Mouse (Mus musculus): ENCODE measurements around the gene Hoxa3. TPM values are rescaled to one million over a fixed set of nuclear protein-coding genes. Genes with fewer than 3 reads are reported as not detected.
A peak's percentile ranks its signal among the peaks of the same experiment; 100 is the strongest.

The Hoxa3 gene
- total RNA-seq, 2 experiments from 2014 or later: 1.6 to 3.0 TPM

- DNase-seq (ENCODE audit: low spot score): peak; percentile 80
These were observed 20.7 kb upstream of the Hoxa3 start for GRCm38 (mm10) chr6:52233546-52234427.

DNA sequence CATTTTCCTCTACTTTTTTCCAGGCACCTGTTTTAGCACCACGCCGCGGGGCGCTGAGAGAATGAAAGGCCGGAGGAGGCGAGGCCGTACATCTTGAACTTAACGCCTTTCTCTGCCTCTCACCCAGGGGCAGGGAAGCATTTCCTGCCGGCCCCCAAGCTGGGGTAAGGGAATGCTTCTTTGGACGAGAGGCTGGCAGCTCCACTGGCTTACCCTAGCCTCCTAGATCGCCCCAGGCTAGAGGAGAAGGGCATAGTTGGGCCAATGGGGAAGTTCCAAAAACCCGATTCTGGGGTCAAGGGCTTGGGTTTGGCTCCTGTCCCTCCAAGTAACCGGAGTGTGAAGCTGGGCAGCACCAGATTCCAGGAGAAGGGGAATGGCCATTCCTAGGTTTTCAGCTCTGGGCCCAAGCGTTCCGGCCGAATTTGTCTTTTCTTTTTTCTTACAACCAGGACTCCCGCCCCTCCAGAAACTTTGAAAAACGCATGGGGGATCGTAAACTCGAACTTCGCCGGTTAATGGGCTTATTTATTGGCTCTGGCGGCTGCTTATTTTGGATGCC lies 19.9 kb upstream of the Hoxa3 start:
- no peak for DNase-seq (ENCODE audit: low spot score)

GRCm38 (mm10) chr6:52232568-52232965 lies 19.4 kb upstream of the Hoxa3 start:
- DNase-seq (ENCODE audit: low spot score): no peak

DNA sequence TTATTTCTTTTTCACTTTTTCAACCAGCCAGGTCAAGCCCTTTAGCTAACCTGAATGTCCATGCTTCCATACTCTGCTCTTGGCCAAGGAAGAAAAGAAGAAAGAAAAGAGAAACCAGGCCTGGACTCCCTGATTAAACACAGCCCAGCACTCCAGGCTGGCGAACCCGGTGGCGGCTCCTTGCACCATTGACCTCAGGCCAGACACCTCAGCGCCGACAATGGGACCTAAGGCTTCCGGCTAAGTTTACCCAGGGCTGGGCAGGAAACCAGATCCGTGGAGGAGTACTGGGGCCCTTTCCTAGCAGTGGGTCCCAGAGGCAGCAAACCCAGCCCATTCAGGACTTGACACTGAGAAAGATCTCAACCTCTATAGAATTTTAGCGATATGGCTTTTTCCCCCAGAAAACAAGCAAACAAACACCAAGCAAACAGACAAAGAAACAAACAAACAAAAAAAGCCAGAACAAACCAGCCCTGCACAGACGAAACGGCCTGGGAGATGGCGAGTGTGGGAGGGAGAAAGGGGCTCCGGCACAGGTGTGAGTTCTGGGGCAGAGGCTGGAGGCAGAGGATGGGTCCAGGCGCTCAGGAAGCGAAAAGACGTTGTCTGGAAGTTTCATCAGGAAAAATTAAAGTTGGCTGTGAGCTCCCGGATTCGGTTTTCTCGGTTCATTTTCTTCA lies 18.9 kb upstream of the Hoxa3 start:
- DNase-seq (ENCODE audit: low spot score): no peak

GRCm38 (mm10) chr6:52230516-52231165 lies 17.5 kb upstream of the Hoxa3 start, which contains the start of gene Hoxa9:
Gene Hoxa9 (minus strand): TSS chr6:52231089.
- DNase-seq (ENCODE audit: low spot score): no peak

- no peak for DNase-seq (ENCODE audit: low spot score)
These were observed 16.7 kb upstream of the Hoxa3 start for GRCm38 (mm10) chr6:52229558-52230416.

- no peak for DNase-seq (ENCODE audit: low spot score)
These were observed 15.6 kb upstream of the Hoxa3 start for GRCm38 (mm10) chr6:52228475-52229465.

DNA sequence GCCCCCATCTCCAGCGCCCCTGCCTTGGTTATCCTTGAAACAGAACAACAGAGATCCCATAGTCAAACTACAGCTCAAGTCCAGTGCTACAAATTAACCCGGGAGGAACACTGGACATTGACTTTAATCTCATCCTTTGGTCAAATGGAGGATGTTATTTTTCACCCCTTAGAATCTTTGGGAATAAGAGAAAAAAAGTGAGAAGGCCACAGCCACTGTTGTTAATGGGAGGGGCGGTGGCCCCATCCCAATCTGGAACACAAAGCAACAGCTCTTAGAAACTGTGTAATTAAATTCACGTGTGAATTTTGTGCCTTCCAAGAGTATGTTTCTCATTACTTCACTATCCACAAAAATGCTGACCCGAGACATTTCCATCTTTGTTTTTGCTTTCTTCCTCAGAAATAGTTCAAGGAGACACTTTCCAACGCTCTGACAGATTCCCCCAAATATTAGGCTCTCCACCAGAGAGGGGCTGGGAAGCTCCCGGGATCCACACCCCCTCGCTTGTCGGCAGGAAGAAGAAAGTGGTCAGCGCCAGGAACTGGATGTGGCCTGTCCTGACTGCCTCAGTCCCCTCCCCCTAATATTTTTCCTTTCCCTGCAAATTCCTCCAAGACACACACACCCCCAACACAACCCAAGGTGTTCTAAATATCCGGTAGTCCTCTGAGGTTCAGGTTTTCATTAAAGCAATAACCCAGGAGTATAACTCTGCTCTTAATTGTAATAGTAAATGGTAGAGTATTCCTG lies 14.5 kb upstream of the Hoxa3 start:
- DNase-seq (ENCODE audit: low spot score): no peak

DNA sequence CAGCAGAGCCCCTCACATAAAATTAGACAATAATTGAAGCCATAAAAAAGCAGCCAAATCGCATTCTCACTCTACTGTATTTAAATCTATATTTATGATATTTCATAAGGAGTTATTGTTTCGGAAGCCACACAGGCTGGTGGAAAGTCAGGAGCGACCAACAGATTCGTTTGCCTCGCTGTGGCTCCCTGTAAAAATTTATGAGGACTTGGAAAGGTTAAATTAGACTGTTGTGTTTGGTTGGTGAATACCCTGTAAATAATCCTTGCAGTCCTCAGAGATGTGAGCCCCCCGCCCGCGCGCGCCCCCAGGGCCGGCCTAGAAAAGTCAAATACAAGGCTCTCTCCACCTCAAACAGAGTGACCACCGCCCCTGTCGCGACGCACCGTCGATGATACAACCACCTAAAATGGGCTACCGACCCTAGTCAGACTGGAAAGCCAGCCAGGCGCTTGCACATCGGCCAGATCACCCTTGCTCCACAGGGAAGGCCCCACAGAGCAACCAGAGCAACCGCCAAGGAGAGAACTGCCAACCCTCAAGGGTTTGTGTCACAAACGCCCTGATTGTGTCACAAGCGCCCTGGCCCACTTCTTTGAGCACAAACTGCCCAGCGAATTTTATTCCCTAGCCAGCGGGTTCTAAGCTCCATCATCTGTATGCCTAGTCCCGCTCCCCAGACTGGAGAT lies 13.6 kb upstream of the Hoxa3 start:
- no peak for DNase-seq (ENCODE audit: low spot score)

- peak; percentile 86 for DNase-seq (ENCODE audit: low spot score)
These were observed 12.8 kb upstream of the Hoxa3 start for GRCm38 (mm10) chr6:52225612-52226568.

DNA sequence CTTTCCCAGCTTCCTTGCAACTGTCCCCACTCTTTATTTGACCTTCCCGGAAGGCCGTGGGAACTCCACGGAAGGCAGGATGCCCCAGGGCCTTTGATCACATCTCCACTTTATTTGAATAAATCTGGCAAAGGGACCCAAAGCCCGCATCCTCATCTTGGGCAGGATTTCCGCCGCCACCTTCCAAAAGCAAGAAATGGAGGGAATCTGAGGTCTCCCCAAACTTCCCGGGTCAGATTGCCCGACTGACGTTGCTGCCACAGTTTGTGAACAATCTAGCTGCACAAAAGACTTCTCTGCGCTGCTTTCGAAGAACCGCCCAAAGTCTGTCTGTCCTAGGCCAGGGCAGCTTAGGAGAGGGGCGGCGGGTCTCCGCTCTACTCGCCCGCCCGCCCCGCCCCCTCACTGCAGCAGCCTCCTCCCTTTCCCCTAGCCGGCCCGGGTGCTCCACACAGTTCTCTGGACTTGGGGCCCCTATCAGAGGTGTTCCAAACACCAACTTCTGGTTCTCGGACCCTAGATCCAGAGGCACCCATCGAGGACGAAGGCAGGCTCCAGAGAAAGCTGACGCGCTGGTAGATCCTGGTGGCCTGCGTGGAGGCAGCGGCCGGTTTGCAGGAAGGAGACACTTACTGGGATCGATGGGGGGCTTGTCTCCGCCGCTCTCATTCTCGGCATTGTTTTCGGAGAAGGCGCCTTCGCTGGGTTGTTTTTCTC lies 11.9 kb upstream of the Hoxa3 start:
- DNase-seq (ENCODE audit: low spot score): no peak

DNA sequence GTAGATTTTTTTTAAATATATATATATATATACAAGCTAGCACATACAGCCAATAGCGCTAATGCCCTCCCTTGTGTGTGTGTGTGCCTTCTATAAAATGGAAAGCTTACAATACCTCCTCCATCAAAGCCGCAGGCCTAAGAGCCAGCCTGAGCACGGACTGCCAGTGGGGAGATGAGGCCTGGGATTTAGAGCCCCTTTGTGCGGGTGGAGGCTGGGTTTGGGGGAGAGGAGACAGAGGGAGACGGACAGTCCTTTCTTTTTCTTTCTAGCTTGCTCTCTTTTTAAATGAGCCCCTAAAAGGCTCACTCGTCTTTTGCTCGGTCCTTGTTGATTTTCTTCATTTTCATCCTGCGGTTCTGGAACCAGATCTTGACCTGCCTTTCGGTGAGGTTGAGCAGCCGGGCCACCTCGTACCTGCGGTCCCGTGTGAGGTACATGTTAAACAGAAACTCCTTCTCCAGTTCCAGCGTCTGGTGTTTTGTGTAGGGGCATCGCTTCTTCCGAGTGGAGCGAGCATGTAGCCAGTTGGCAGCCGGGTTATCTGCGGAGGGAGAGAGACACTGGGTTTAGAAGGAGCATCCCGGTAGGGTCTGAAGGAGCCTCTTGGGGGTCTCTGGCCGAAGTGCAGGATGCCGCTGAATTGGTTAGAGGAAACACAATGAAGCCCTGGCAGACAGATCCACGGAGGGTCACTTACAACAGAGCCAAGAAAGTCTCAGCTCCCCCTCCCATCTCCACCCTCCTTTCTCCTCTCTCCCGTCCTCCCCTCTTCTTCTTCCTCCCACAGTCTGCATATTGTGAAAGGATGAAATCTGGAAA lies 11.0 kb upstream of the Hoxa3 start:
- no peak for DNase-seq (ENCODE audit: low spot score)

DNA sequence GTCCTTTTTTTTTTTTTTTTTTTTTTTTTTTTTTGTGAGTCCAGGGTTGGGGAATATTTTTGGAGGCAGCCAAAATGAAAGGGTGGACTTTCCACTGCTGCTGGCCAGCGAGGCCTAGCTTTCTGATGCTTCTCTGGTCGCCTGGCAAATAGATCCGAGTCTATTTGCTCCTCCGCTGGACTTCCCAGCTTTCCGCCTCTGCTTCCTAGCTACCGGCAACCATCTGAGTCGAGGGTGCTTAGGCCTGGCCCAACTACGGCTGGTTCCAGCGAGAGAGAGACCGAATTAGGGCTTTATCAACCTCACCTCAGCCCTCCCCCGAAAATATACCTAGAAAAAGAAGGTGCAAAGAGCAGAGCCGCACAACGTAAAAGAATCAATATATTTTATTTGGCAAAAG lies 9.6 kb upstream of the Hoxa3 start:
- no peak for DNase-seq (ENCODE audit: low spot score)

DNA sequence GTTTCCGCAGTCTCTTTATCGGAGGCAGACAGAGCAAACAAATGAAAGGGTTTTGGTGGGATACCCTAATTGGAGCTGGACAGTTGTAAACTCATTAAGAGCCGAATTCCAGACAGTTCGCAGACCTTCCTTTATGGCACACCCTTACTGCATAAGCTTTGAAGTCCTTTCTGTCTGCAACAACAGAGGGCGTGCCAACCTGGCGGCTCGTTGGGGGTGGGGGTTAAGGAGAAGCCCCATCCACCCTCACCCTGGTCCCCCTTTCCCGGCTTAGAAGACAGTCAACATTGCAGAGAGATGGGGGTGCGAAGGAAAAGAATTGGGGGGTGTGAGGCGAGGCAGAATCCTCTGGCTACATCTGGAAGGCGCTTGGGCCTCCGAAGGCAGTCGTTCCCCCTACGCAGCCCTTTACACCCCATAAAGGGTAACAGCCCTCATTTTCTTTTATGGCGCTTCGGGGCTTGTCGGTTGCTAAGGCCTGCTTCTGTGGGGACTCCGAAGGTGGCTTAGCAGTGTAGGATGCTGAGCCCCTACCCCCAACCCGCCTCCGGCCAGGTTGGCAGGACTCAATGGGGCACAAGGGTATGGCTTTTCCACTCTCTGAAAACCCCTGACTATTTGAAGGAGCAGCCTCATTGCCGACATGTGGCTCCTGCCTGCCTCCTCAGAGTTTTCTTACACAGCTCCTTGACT lies 9.0 kb upstream of the Hoxa3 start:
- DNase-seq (ENCODE audit: low spot score): no peak
